9 mouse cellular contexts compared by ENCODE assay signal in the genomic region with DNA sequence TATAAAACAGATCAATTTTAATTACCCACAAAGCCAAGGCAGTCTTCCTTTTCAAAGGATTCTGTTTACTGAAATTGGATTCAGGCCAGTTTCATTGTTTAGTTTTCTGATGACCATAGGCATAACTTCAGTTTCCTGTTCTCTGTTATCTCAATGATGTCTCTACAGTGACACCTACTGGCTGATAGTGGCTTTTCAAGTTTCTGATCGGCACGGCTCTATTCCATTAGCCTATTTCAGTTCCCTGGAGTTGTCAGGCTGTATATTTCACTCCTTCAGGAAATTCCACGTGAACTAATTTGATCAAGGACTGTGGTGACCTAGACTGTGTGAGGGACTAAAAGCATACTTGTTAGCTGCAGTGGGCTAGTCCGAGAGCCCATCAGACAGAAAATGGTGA. TPM values are rescaled to one million over a fixed set of nuclear protein-coding genes. Genes with fewer than 3 reads are reported as not detected.
DNase-seq lines count a peak whose midpoint lies in the region; ATAC-seq and TF ChIP-seq lines count a peak whose summit lies in the region.
"Had no signal": no experiment of that assay in that cellular context is flagged by ENCODE, and none has a peak within 500 bp of the region (broad histone marks: within the 10 kb centered on the region; RNA-seq: fewer than 3 reads in every experiment).

No protein-coding gene starts in this region.

- no peaks in the 10 kb centered on the region for H3K4me1 ChIP-seq in kidney, embryonic 14.5 days (ENCODE audit: control insufficient read depth, insufficient read depth, low read length)
- H3K4me1 ChIP-seq in embryonic facial prominence, embryonic 11.5 days (ENCODE audit: control insufficient read depth, insufficient read depth, low read length): no peaks in the 10 kb centered on the region
- no peaks in the 10 kb centered on the region for H3K4me1 ChIP-seq in hindbrain, postnatal 0 days (ENCODE audit: insufficient read depth, low read length)
- no peaks in the 10 kb centered on the region for H3K4me1 ChIP-seq in midbrain, embryonic 16.5 days (ENCODE audit: control insufficient read depth, insufficient read depth, low read length)
- H3K4me1 ChIP-seq in stomach, postnatal 0 days (replicated peaks; ENCODE audit: control insufficient read depth, insufficient read depth): no peaks in the 10 kb centered on the region
- H3K4me1 ChIP-seq: limb, embryonic 12.5 days had no signal

- WGBS in kidney, embryonic 14.5 days: 33% methylated on average over 4 of the region's 4 CpGs
- 33% methylated on average over 4 of the region's 4 CpGs for WGBS in embryonic facial prominence, embryonic 11.5 days
- 30% methylated on average over 4 of the region's 4 CpGs for WGBS in hindbrain, postnatal 0 days
- 42% methylated on average over 4 of the region's 4 CpGs for WGBS in midbrain, embryonic 16.5 days
- 27% methylated on average over 4 of the region's 4 CpGs for WGBS in stomach, postnatal 0 days

- DNase-seq in kidney, adult 18-20 months: peak; percentile 50
- DNase-seq in adrenal gland, postnatal 14 days: peak; percentile 64
- DNase-seq in embryonic facial prominence, embryonic 11.5 days (ENCODE audit: low spot score): peak; percentile 82
- peak; percentile 87 for DNase-seq in hindbrain, postnatal 0 days (ENCODE audit: low spot score)
- peak; percentile 22 to 83 for DNase-seq in left cerebral cortex, adult 9 months (ENCODE audit: low spot score in 2 of 2)
- peak; percentile 37 for DNase-seq in stomach, postnatal 0 days (ENCODE audit: low spot score)

- ATAC-seq in kidney, embryonic 14.5 days (ENCODE audit: low FRiP score, low TSS enrichment): no peak
- no peak for ATAC-seq in embryonic facial prominence, embryonic 11.5 days (replicated peaks; ENCODE audit: insufficient number of reproducible peaks, low FRiP score, low TSS enrichment, low read depth)
- peak; percentile 51 for ATAC-seq in hindbrain, postnatal 0 days
- peak; percentile 74 for ATAC-seq in midbrain, embryonic 16.5 days
- 0 out of 2 replicates have a peak, but pooled peaks have one; percentile 51 for ATAC-seq in stomach, postnatal 0 days (ENCODE audit: low FRiP score, low TSS enrichment)

- H3K36me3 ChIP-seq in kidney, embryonic 14.5 days (ENCODE audit: control insufficient read depth, insufficient read depth, low read length): no peaks in the 10 kb centered on the region; the same call in 1 of the 2 replicates
- no peaks in the 10 kb centered on the region for H3K36me3 ChIP-seq in embryonic facial prominence, embryonic 11.5 days (replicated peaks; ENCODE audit: control insufficient read depth, insufficient read depth, low read depth, low read length)
- H3K36me3 ChIP-seq in hindbrain, postnatal 0 days (ENCODE audit: insufficient read depth, low read length): no peaks in the 10 kb centered on the region
- H3K36me3 ChIP-seq in midbrain, embryonic 16.5 days (ENCODE audit: control insufficient read depth, insufficient read depth, low read length): no peaks in the 10 kb centered on the region
- no peaks in the 10 kb centered on the region for H3K36me3 ChIP-seq in stomach, postnatal 0 days (ENCODE audit: control insufficient read depth, insufficient read depth, low read length)
- H3K36me3 ChIP-seq: limb, embryonic 12.5 days had no signal

- no peak overlapping the region for H3K27ac ChIP-seq in kidney, embryonic 14.5 days (ENCODE audit: low read depth, low read length)
- H3K27ac ChIP-seq in embryonic facial prominence, embryonic 11.5 days (replicated peaks; ENCODE audit: low read depth, low read length): no peak overlapping the region
- no peak overlapping the region for H3K27ac ChIP-seq in hindbrain, postnatal 0 days
- H3K27ac ChIP-seq in midbrain, embryonic 16.5 days (ENCODE audit: low read length): no peak overlapping the region
- H3K27ac ChIP-seq in stomach, postnatal 0 days (replicated peaks): no peak overlapping the region
- H3K27ac ChIP-seq: limb, embryonic 12.5 days had no signal

- no peaks in the 10 kb centered on the region for H3K9me3 ChIP-seq in kidney, embryonic 14.5 days (ENCODE audit: control insufficient read depth, low read length)
- no peaks in the 10 kb centered on the region for H3K9me3 ChIP-seq in embryonic facial prominence, embryonic 11.5 days (replicated peaks; ENCODE audit: control insufficient read depth, low read length)
- no peaks in the 10 kb centered on the region for H3K9me3 ChIP-seq in hindbrain, postnatal 0 days (ENCODE audit: low read length)
- no peaks in the 10 kb centered on the region for H3K9me3 ChIP-seq in midbrain, embryonic 16.5 days (replicated peaks; ENCODE audit: control insufficient read depth, low read length, poor library complexity, severe bottlenecking)
- H3K9me3 ChIP-seq in stomach, postnatal 0 days (ENCODE audit: control insufficient read depth, low read length): no peaks in the 10 kb centered on the region
- H3K9me3 ChIP-seq: limb, embryonic 12.5 days had no signal

- no peak overlapping the region for H3K4me3 ChIP-seq in kidney, embryonic 14.5 days (ENCODE audit: low read length)
- no peak overlapping the region for H3K4me3 ChIP-seq in embryonic facial prominence, embryonic 11.5 days (ENCODE audit: low read depth, low read length)
- no peak overlapping the region for H3K4me3 ChIP-seq in hindbrain, postnatal 0 days (ENCODE audit: low read length)
- no peak overlapping the region for H3K4me3 ChIP-seq in midbrain, embryonic 16.5 days (ENCODE audit: low read depth, low read length)
- no peak overlapping the region for H3K4me3 ChIP-seq in stomach, postnatal 0 days (ENCODE audit: low read depth, low read length)
- H3K4me3 ChIP-seq: limb, embryonic 12.5 days had no signal

- no peaks in the 10 kb centered on the region for H3K27me3 ChIP-seq in kidney, embryonic 14.5 days (ENCODE audit: control insufficient read depth, insufficient read depth, low read length)
- 0 out of 2 replicates have a peak, but pooled peaks cover 2% of the 10 kb centered on the region for H3K27me3 ChIP-seq in embryonic facial prominence, embryonic 11.5 days (ENCODE audit: control insufficient read depth, insufficient read depth, low read length)
- no peaks in the 10 kb centered on the region for H3K27me3 ChIP-seq in hindbrain, postnatal 0 days (ENCODE audit: insufficient read depth, low read length)
- no peaks in the 10 kb centered on the region; the same call in 1 of the 2 replicates for H3K27me3 ChIP-seq in midbrain, embryonic 16.5 days (ENCODE audit: control insufficient read depth, insufficient read depth, low read depth, low read length)
- no peaks in the 10 kb centered on the region for H3K27me3 ChIP-seq in stomach, postnatal 0 days (ENCODE audit: control insufficient read depth, insufficient read depth, low read length)

- TF ChIP-seq EP300 in stomach, postnatal 0 days (optimal IDR thresholded peaks at IDR 0.05): no peak

- H3K9ac ChIP-seq in kidney, embryonic 14.5 days (ENCODE audit: low read depth, low read length): no peak overlapping the region
- no peak overlapping the region for H3K9ac ChIP-seq in embryonic facial prominence, embryonic 11.5 days (replicated peaks; ENCODE audit: low read length)
- no peak overlapping the region for H3K9ac ChIP-seq in hindbrain, postnatal 0 days (replicated peaks; ENCODE audit: low read length)
- H3K9ac ChIP-seq in midbrain, embryonic 16.5 days (ENCODE audit: low read depth, low read length): no peak overlapping the region
- H3K9ac ChIP-seq in stomach, postnatal 0 days (ENCODE audit: low read length): no peak overlapping the region
- H3K9ac ChIP-seq: limb, embryonic 12.5 days had no signal

- TF ChIP-seq CTCF in hindbrain, postnatal 0 days (IDR thresholded peaks at IDR 0.05; ENCODE audit: low read depth): peak; percentile 71
- peak; percentile 78 for TF ChIP-seq CTCF in stomach, postnatal 0 days (IDR thresholded peaks at IDR 0.05; ENCODE audit: low read depth)

- no peak overlapping the region for H3K4me2 ChIP-seq in kidney, embryonic 14.5 days (replicated peaks; ENCODE audit: low read depth, low read length)
- H3K4me2 ChIP-seq in embryonic facial prominence, embryonic 11.5 days (ENCODE audit: low read depth, low read length): no peak overlapping the region
- H3K4me2 ChIP-seq in hindbrain, postnatal 0 days (ENCODE audit: low read depth, low read length): no peak overlapping the region
- H3K4me2 ChIP-seq in midbrain, embryonic 16.5 days (ENCODE audit: low read length): no peak overlapping the region
- no peak overlapping the region for H3K4me2 ChIP-seq in stomach, postnatal 0 days (replicated peaks; ENCODE audit: low read depth)
- H3K4me2 ChIP-seq: limb, embryonic 12.5 days had no signal

RNA-seq across cellular contexts. Expression of a gene that starts 25.0 kb away (rescaled TPM):
- polyA plus RNA-seq in kidney, embryonic 14.5 days (2014; fragmentation: Nextera tagmentation; extraction: Ambion mirVana): 0.24 and 0.34 TPM in 2 replicates
- 0.67 and 1.2 TPM in 2 replicates for total RNA-seq in adrenal gland, postnatal 14 days (2021)
- 0.06 and 0.08 TPM in 2 replicates for polyA plus RNA-seq in embryonic facial prominence, embryonic 11.5 days (2014; fragmentation: Nextera tagmentation; extraction: Ambion mirVana)
- total RNA-seq in hindbrain, postnatal 0 days (2014; rRNA removed): 0.75 and 1.6 TPM in 2 replicates
- polyA plus RNA-seq in hindbrain, postnatal 0 days (2015; fragmentation: Nextera tagmentation; extraction: Ambion mirVana): 0.25 and 0.26 TPM in 2 replicates
- 0.21 and 0.22 TPM in 2 replicates for polyA plus RNA-seq in midbrain, embryonic 16.5 days (2015; fragmentation: Nextera tagmentation; extraction: Ambion mirVana)
- 0.12 and 0.17 TPM in 2 replicates for polyA plus RNA-seq in stomach, postnatal 0 days (2015; fragmentation: Nextera tagmentation; extraction: Ambion mirVana)

Comparison
In these comparisons a context has a peak if more than half of its experiments do, and no peak if none do; other contexts are left out.
1. DNase-seq: peak in every context shown above with its lines; median percentile 87 in hindbrain, postnatal 0 days; 82 in embryonic facial prominence, embryonic 11.5 days; 64 in adrenal gland, postnatal 14 days; 52 in left cerebral cortex, adult 9 months; 50 in kidney, adult 18-20 months; 37 in stomach, postnatal 0 days.
2. ATAC-seq: peak in hindbrain, postnatal 0 days (single experiment), midbrain, embryonic 16.5 days (single experiment) and stomach, postnatal 0 days (single experiment); none in kidney, embryonic 14.5 days (single experiment) and embryonic facial prominence, embryonic 11.5 days (single experiment).